Mouse (Mus musculus) erythroblast, embryonic 14.5 days (primary cell): ENCODE data around the gene Vax2. TPM values are rescaled to one million over a fixed set of nuclear protein-coding genes. Genes with fewer than 3 reads are reported as not detected.

ENCODE experiments used
- H3K27me3 ChIP-seq: 2 replicates; pipeline ENCODE4 v1.6.1; 2012; ENCODE audit warnings: inconsistent platforms; ENCODE audit not compliant: control insufficient read depth
- H3K36me3 ChIP-seq: 2 replicates; pipeline ENCODE4 v1.6.1; 2012; ENCODE audit warnings: mild to moderate bottlenecking, inconsistent platforms; ENCODE audit not compliant: control insufficient read depth
- H3K4me1 ChIP-seq: 2 replicates; pipeline ENCODE4 v1.6.1; 2012; ENCODE audit warnings: inconsistent platforms; ENCODE audit not compliant: control insufficient read depth
- H3K4me3 ChIP-seq: replicated peaks from 2 replicates; pipeline ENCODE3; 2012; ENCODE audit warnings: moderate library complexity, mild to moderate bottlenecking, inconsistent platforms
- H3K9me3 ChIP-seq: 2 replicates; pipeline ENCODE4 v1.6.1; 2012; ENCODE audit warnings: low read length, inconsistent platforms, mixed read lengths; ENCODE audit not compliant: control insufficient read depth
- GATA1 ChIP-seq: IDR thresholded peaks from 2 replicates; pipeline ENCODE4 v1.6.1; 2012; ENCODE audit warnings: low read length, inconsistent platforms, mixed read lengths
- TAL1 ChIP-seq: IDR thresholded peaks from 3 replicates; pipeline ENCODE4 v1.6.1; 2012; ENCODE audit warnings: low read length, inconsistent platforms, mixed read lengths
- polyA plus RNA-seq: library from polyadenylated mRNA; stranded (reverse); fragments of >175 nt; gene quantifications from 2 replicates; pipeline ENCODE4 v1.2.3, GENCODE M21; 2012

The Vax2 gene
- polyA plus RNA-seq = not detected in 2 replicates

- no peaks in the 10 kb centered on the region for H3K36me3 ChIP-seq
- H3K9me3 ChIP-seq = peaks cover 7% of the 10 kb centered on the region; the same call in 1 of the 2 replicates
- peaks cover 100% of the 10 kb centered on the region for H3K27me3 ChIP-seq
- TF ChIP-seq GATA1 (no peak), TAL1 (no peak)
- H3K4me1 ChIP-seq = peaks cover 6% of the 10 kb centered on the region
- H3K4me3 ChIP-seq = no peak within 1 kb of the TSS
These were observed at the start of gene Vax2 for GRCm38 (mm10) chr6:83711067-83711675. Gene Vax2 (plus strand): TSS chr6:83711264.

- Histone ChIP-seq H3K27me3 (no peaks in the 10 kb centered on the region; the same call in 1 of the 2 replicates), H3K4me3 (no peak overlapping the region), H3K36me3 (no peaks in the 10 kb centered on the region), H3K9me3 (no peaks in the 10 kb centered on the region), H3K4me1 (no peaks in the 10 kb centered on the region)
- TF ChIP-seq GATA1 = no peak
- TF ChIP-seq TAL1 = no peak
These were observed 46.1 kb upstream of the Vax2 start for GRCm38 (mm10) chr6:83665009-83665408.

GRCm38 (mm10) chr6:83673395-83673794, 37.7 kb upstream of the Vax2 start:
- H3K9me3 ChIP-seq = no peaks in the 10 kb centered on the region
- H3K27me3 ChIP-seq = no peaks in the 10 kb centered on the region
- no peaks in the 10 kb centered on the region for H3K4me1 ChIP-seq
- H3K4me3 ChIP-seq = no peak overlapping the region
- TF ChIP-seq TAL1 = no peak
- TF ChIP-seq GATA1 = no peak
- H3K36me3 ChIP-seq = no peaks in the 10 kb centered on the region

- no peak for TF ChIP-seq TAL1
- TF ChIP-seq GATA1 = no peak
- Histone ChIP-seq H3K36me3 (no peaks in the 10 kb centered on the region), H3K4me1 (no peaks in the 10 kb centered on the region), H3K4me3 (no peak within 1 kb of the TSS), H3K9me3 (no peaks in the 10 kb centered on the region), H3K27me3 (no peaks in the 10 kb centered on the region)
These were observed 33.3 kb upstream of the Vax2 start, which contains the start of gene Cd207 for GRCm38 (mm10) chr6:83677757-83678156. Gene Cd207 (minus strand): TSS chr6:83677857.

- Histone ChIP-seq H3K27me3 (peaks cover 44% of the 10 kb centered on the region), H3K4me1 (no peaks in the 10 kb centered on the region), H3K4me3 (no peak overlapping the region), H3K36me3 (no peaks in the 10 kb centered on the region), H3K9me3 (no peaks in the 10 kb centered on the region)
- TF ChIP-seq TAL1 = no peak
- no peak for TF ChIP-seq GATA1
These were observed 21.7 kb upstream of the Vax2 start for GRCm38 (mm10) chr6:83689374-83689773.

GRCm38 (mm10) chr6:83690277-83690676, 20.8 kb upstream of the Vax2 start:
- Histone ChIP-seq H3K9me3 (no peaks in the 10 kb centered on the region), H3K36me3 (no peaks in the 10 kb centered on the region), H3K27me3 (peaks cover 53% of the 10 kb centered on the region), H3K4me3 (no peak overlapping the region), H3K4me1 (no peaks in the 10 kb centered on the region)
- TF ChIP-seq TAL1 (no peak), GATA1 (no peak)

- Histone ChIP-seq H3K27me3 (peaks cover 57% of the 10 kb centered on the region), H3K4me1 (no peaks in the 10 kb centered on the region), H3K9me3 (no peaks in the 10 kb centered on the region), H3K36me3 (no peaks in the 10 kb centered on the region), H3K4me3 (no peak overlapping the region)
- TF ChIP-seq TAL1 (no peak), GATA1 (no peak)
These were observed 20.1 kb upstream of the Vax2 start for GRCm38 (mm10) chr6:83690936-83691335.

GRCm38 (mm10) chr6:83692962-83693361, 18.1 kb upstream of the Vax2 start:
- Histone ChIP-seq H3K4me1 (no peaks in the 10 kb centered on the region), H3K27me3 (peaks cover 77% of the 10 kb centered on the region), H3K36me3 (no peaks in the 10 kb centered on the region), H3K4me3 (no peak overlapping the region), H3K9me3 (no peaks in the 10 kb centered on the region)
- no peak for TF ChIP-seq GATA1
- no peak for TF ChIP-seq TAL1

- TF ChIP-seq GATA1 (no peak), TAL1 (no peak)
- Histone ChIP-seq H3K9me3 (no peaks in the 10 kb centered on the region), H3K4me1 (no peaks in the 10 kb centered on the region), H3K4me3 (no peak overlapping the region), H3K27me3 (peaks cover 86% of the 10 kb centered on the region), H3K36me3 (no peaks in the 10 kb centered on the region)
These were observed 17.2 kb upstream of the Vax2 start for GRCm38 (mm10) chr6:83693835-83694234.

GRCm38 (mm10) chr6:83695731-83696130, 15.3 kb upstream of the Vax2 start:
- no peak overlapping the region for H3K4me3 ChIP-seq
- TF ChIP-seq GATA1 (no peak), TAL1 (no peak)
- no peaks in the 10 kb centered on the region for H3K36me3 ChIP-seq
- H3K27me3 ChIP-seq = peaks cover 98% of the 10 kb centered on the region
- no peaks in the 10 kb centered on the region for H3K4me1 ChIP-seq
- no peaks in the 10 kb centered on the region for H3K9me3 ChIP-seq
